ENCODE assay signal across 8 mouse cellular contexts in the genomic region with DNA sequence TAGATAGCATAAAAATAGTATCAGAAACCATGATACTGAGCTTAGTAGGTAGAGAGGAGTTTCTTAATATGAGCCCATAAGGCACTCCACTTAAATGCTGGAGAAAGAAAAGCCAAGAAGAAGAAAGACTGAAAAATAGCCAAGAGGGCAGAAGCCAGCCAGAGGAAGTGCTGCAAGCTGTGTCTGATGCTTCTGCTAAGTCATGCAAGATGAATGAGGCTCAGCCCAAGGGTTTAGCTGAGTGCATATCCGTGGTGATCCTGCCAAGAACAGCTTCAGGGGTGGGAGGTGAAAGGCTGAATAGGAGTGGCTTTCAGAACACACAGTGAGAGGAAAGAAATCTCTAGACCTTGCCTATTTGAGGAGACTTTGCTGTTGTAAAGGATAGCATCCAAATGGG.
A peak's percentile ranks its signal among the peaks of the same experiment; 100 is the strongest.
DNase-seq lines count a peak whose midpoint lies in the region; ATAC-seq lines count a peak whose summit lies in the region.

No protein-coding gene starts in this region.

- no peak overlapping the region for H3K4me3 ChIP-seq in neural tube, embryonic 13.5 days
- H3K4me3 ChIP-seq in neural tube, embryonic 15.5 days (replicated peaks) = no peak overlapping the region

- no peaks in the 10 kb centered on the region for H3K36me3 ChIP-seq in neural tube, embryonic 13.5 days
- H3K36me3 ChIP-seq in neural tube, embryonic 15.5 days = no peaks in the 10 kb centered on the region

- ATAC-seq in neural tube, embryonic 13.5 days (ENCODE audit: low read depth) = peak; percentile 72; the same call in 1 of the 2 replicates
- ATAC-seq in neural tube, embryonic 15.5 days (ENCODE audit: low FRiP score) = no peak; the same call in 1 of the 2 replicates
- ATAC-seq in activated CD4-positive, CD25-positive, alpha-beta regulatory T cell, adult 4 months = no peak

- intact Hi-C loops in gastrocnemius, postnatal 14 days (cut with DNase I; ENCODE audit: low total_unique reads) = no loop called here

- H3K4me2 ChIP-seq in neural tube, embryonic 13.5 days = no peak overlapping the region
- H3K4me2 ChIP-seq in neural tube, embryonic 15.5 days = no peak overlapping the region

- no peaks in the 10 kb centered on the region for H3K27me3 ChIP-seq in neural tube, embryonic 13.5 days
- no peaks in the 10 kb centered on the region for H3K27me3 ChIP-seq in neural tube, embryonic 15.5 days (replicated peaks)

- no peaks in the 10 kb centered on the region for H3K4me1 ChIP-seq in neural tube, embryonic 13.5 days (replicated peaks)
- H3K4me1 ChIP-seq in neural tube, embryonic 15.5 days = peaks cover 3% of the 10 kb centered on the region; the same call in 1 of the 2 replicates

- no peak overlapping the region for H3K27ac ChIP-seq in neural tube, embryonic 13.5 days (replicated peaks)
- H3K27ac ChIP-seq in neural tube, embryonic 15.5 days (replicated peaks) = no peak overlapping the region; the same call in 1 of the 2 replicates

- DNase-seq in embryo, embryonic 10 days (ENCODE audit: low spot score) = peak; percentile 38
- DNase-seq in embryo, embryonic 9.5 days (ENCODE audit: extremely low spot score) = no peak
- DNase-seq in gastrocnemius, postnatal 14 days = peak; percentile 42
- DNase-seq in kidney, postnatal 36 days = peak; percentile 65 to 74
- DNase-seq in testis, postnatal 10 days (ENCODE audit: low spot score) = peak; percentile 48

- H3K9me3 ChIP-seq in neural tube, embryonic 13.5 days = no peaks in the 10 kb centered on the region
- no peaks in the 10 kb centered on the region for H3K9me3 ChIP-seq in neural tube, embryonic 15.5 days (replicated peaks)

- 8% methylated on average over 1 of the region's 1 CpGs for WGBS in neural tube, embryonic 13.5 days
- 10% methylated on average over 1 of the region's 1 CpGs for WGBS in neural tube, embryonic 15.5 days

- no peak overlapping the region for H3K9ac ChIP-seq in neural tube, embryonic 13.5 days
- H3K9ac ChIP-seq in neural tube, embryonic 15.5 days (replicated peaks) = no peak overlapping the region
